Mouse (Mus musculus) embryonic facial prominence, embryonic 13.5 days (tissue): Measurements from ENCODE around the gene Dop1a. TPM values are rescaled to one million over a fixed set of nuclear protein-coding genes. Genes with fewer than 3 reads are reported as not detected.
"Not testable (repeated sequence)": the region's sequence is repeated elsewhere in the genome, so short reads cannot be mapped to it uniquely, and the experiment has no call there.

ENCODE experiments used
- ATAC-seq: fragments of 200-750 bp; cut with Nextera tagmentation; 2 replicates; pipeline ENCODE4 v1.8.0; 2017; ENCODE audit warnings: low read depth; ENCODE audit not compliant: insufficient number of reproducible peaks, insufficient read depth, low FRiP score, low TSS enrichment
- H3K27ac ChIP-seq: fragments of 300-500 bp; sonication (generic); 2 replicates; pipeline ENCODE4 v1.5.1; 2015; ENCODE audit warnings: moderate library complexity, mild to moderate bottlenecking, inconsistent platforms
- H3K27me3 ChIP-seq: fragments of 300-500 bp; sonication (generic); 2 replicates; pipeline ENCODE4 v1.6.1; 2015; ENCODE audit warnings: mild to moderate bottlenecking, inconsistent platforms
- H3K36me3 ChIP-seq: fragments of 300-500 bp; sonication (generic); 2 replicates; pipeline ENCODE4 v1.6.1; 2015; ENCODE audit warnings: mild to moderate bottlenecking, inconsistent platforms
- H3K4me1 ChIP-seq: fragments of 300-500 bp; sonication (generic); 2 replicates; pipeline ENCODE4 v1.6.1; 2015; ENCODE audit warnings: inconsistent platforms
- H3K4me2 ChIP-seq: fragments of 300-500 bp; sonication (generic); 2 replicates; pipeline ENCODE4 v1.6.1; 2015; ENCODE audit warnings: moderate library complexity, mild to moderate bottlenecking, inconsistent platforms
- H3K4me3 ChIP-seq: fragments of 300-500 bp; sonication (generic); 2 replicates; pipeline ENCODE4 v1.5.1; 2015; ENCODE audit warnings: mild to moderate bottlenecking, inconsistent platforms
- H3K9ac ChIP-seq: fragments of 300-500 bp; sonication (generic); 2 replicates; pipeline ENCODE4 v1.6.1; 2015; ENCODE audit warnings: mild to moderate bottlenecking, inconsistent platforms
- H3K9me3 ChIP-seq: fragments of 300-500 bp; sonication (generic); 2 replicates; pipeline ENCODE4 v1.6.1; 2016; ENCODE audit warnings: inconsistent platforms
- WGBS: fragments of 180-500 bp; shearing (Covaris S2); methylation state at CpG from one replicate; pipeline ENCODE4 v1.1.7; 2015; ENCODE audit warnings: mixed read lengths; 5-methylcytosine and 5-hydroxymethylcytosine counted together
- polyA plus RNA-seq: library from polyadenylated mRNA; unstranded; fragments of >200 nt; fragmentation: Nextera tagmentation; extraction: Ambion mirVana; gene quantifications from 2 replicates; pipeline ENCODE4 v1.2.1, GENCODE M21; 2015

Dop1a gene
- polyA plus RNA-seq, 1 experiment from 2014 or later: 16.5 TPM

DNA sequence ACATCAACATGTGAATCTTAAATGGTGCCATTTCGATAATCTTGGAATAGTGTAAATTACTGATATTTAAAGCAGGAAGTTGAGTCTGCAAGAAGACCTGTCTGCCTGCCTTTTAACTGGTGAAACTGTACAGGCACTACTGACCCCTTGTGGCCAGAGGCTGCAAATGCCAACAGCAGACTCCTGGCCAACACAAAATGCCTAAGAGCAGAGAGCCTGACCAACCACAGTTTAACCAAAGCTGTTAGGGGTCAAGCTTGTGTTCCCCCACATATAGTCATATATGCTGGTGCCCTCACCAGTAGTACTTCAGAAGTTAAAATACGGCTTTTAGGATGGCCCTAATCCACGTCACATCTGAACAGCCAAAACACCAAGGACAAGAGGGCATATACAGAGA lies 116.8 kb downstream of the Dop1a start:
- Histone ChIP-seq H3K4me2 (no peak overlapping the region), H3K36me3 (no peaks in the 10 kb centered on the region), H3K27ac (no peak overlapping the region), H3K4me1 (no peaks in the 10 kb centered on the region), H3K27me3 (no peaks in the 10 kb centered on the region), H3K9me3 (no peaks in the 10 kb centered on the region), H3K4me3 (no peak overlapping the region), H3K9ac (no peak overlapping the region)
- WGBS: 52% methylated on average over 3 of the region's 3 CpGs
- ATAC-seq: no peak

DNA sequence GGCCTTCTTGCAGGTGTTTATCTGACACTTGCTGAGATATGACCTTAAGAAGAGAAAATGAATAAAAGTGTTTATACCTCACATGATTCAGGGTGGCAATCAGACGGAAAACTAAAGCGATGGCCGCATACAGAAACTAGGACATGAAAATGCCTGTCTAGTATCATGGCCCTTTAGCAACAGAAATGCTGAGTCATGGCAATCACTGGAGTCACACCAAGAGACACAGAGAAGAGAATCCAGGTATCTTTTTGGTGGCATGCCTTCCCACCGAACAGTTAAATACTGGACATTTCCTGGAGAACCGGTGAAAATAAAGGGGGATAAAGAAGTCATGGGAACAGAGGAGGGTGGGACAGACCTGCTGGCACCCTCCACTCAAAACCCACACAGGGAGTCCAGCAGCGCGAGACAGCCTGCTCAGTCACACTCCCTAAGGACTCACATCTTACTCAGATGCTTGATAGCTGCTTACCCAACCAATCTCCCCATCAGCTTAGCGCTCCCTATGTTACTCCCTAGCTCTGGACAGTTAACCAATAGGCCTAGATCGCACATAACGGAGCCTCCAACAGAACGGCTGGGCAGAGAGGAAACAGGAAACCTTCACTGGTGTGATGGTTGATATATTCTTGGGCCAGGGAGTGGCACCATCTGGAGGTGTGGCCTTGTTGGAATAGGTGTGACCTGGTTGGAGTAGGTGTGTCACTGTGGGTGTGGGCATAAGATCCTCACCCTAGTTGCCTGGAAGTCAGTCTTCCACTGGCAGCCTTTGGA lies 120.3 kb downstream of the Dop1a start:
- ATAC-seq: no peak

GRCm38 (mm10) chr9:86592676-86593668 lies 126.0 kb downstream of the Dop1a start:
- Histone ChIP-seq H3K9ac (no peak overlapping the region), H3K27me3 (no peaks in the 10 kb centered on the region), H3K4me3 (no peak overlapping the region), H3K4me1 (no peaks in the 10 kb centered on the region), H3K27ac (no peak overlapping the region), H3K4me2 (no peak overlapping the region), H3K9me3 (no peaks in the 10 kb centered on the region), H3K36me3 (no peaks in the 10 kb centered on the region)
- WGBS: 75% methylated on average over 19 of the region's 19 CpGs
- no peak for ATAC-seq

More for the DNA sequence above, 120.3 kb downstream of the Dop1a start:
- WGBS: 89% methylated on average over 11 of the region's 11 CpGs
- H3K36me3 ChIP-seq: no peaks in the 10 kb centered on the region
- no peak overlapping the region for H3K27ac ChIP-seq
- H3K4me2 ChIP-seq: no peak overlapping the region
- no peaks in the 10 kb centered on the region for H3K9me3 ChIP-seq
- no peak overlapping the region for H3K9ac ChIP-seq
- H3K27me3 ChIP-seq: no peaks in the 10 kb centered on the region
- no peaks in the 10 kb centered on the region for H3K4me1 ChIP-seq
- no peak overlapping the region for H3K4me3 ChIP-seq

DNA sequence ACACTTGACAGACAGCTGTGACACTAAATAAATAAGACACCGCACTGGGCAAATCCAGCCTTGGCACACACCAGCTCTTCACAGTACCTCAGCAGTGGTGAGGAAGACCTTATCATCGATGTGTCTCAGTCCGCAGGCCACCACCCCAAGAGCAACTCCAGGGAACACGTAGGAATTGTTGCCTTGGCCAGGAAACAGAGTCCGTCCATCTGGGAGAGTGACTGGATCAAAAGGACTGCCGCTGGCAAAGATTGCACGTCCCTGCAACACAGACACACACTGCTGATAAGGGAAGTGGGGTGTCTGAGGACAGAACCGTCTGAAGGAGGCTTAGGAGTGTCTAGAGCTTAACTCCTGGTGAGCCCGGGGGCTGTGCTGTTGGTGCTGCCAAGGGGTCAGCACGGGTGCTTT lies 127.4 kb downstream of the Dop1a start:
- H3K9me3 ChIP-seq, H3K27me3 ChIP-seq, H3K27ac ChIP-seq, H3K4me1 ChIP-seq, H3K4me2 ChIP-seq, H3K4me3 ChIP-seq, H3K36me3 ChIP-seq, ATAC-seq, H3K9ac ChIP-seq: not testable (repeated sequence)
- whole genome bisulfite sequencing: 70% methylated on average over 10 of the region's 10 CpGs

- H3K9ac ChIP-seq, ATAC-seq, H3K27ac ChIP-seq, H3K4me2 ChIP-seq, H3K4me3 ChIP-seq, H3K27me3 ChIP-seq, H3K36me3 ChIP-seq, H3K9me3 ChIP-seq, H3K4me1 ChIP-seq: not testable (repeated sequence)
These were observed 130.0 kb downstream of the Dop1a start for GRCm38 (mm10) chr9:86596983-86597382.

DNA sequence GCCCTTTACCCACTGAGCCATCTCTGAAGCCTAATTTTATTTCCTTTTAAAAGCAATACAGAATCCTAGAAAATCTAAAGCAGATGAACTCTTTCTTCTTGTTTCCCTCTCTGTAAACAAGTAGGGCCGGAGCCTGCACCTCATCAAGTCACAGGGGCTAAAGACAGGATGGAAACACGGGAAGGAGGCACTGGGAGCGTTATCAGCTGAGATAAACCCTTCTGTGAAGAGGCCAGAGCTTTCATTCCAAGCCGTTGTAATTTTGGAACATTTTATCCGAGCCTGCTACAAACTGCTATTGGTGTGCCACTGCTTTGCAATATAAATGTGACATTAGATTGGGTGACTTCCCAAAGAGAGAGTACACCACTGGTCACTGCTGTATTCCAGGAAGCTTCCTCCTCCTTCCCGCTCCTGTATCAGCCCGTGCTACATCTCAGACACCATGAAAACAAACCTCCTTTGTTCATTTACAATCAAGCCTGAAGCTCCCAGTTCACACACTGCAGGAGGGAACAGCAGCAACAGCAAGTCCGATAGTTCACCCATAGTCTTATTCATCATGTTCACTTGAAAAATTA lies 132.9 kb downstream of the Dop1a start:
- Histone ChIP-seq H3K9me3 (no peaks in the 10 kb centered on the region), H3K27ac (no peak overlapping the region), H3K4me2 (no peak overlapping the region), H3K4me1 (peaks cover 3% of the 10 kb centered on the region; the same call in 1 of the 2 replicates), H3K9ac (no peak overlapping the region), H3K36me3 (no peaks in the 10 kb centered on the region), H3K27me3 (no peaks in the 10 kb centered on the region), H3K4me3 (no peak overlapping the region)
- ATAC-seq: no peak
- 41% methylated on average over 8 of the region's 8 CpGs for WGBS

Other genes starting within 250 kb of the Dop1a start
- gene Ube2cbp, start 2.2 kb upstream of the Dop1a start, polyA plus RNA-seq: 5.9 and 6.1 TPM in 2 replicates
- gene Pgm3, start 104.7 kb downstream of the Dop1a start, polyA plus RNA-seq: 39.2 and 42.1 TPM in 2 replicates
- gene Rwdd2a, start 104.8 kb downstream of the Dop1a start, polyA plus RNA-seq: 3.4 and 4.6 TPM in 2 replicates
- gene Me1, start 228.8 kb downstream of the Dop1a start, polyA plus RNA-seq: 19.2 and 20.3 TPM in 2 replicates